ENCODE assay signal across 8 mouse cellular contexts in genomic region chr11:95533484-95534160, GRCm38 (mm10). TPM values are rescaled to one million over a fixed set of nuclear protein-coding genes. Genes with fewer than 3 reads are reported as not detected.
A peak's percentile ranks its signal among the peaks of the same experiment; 100 is the strongest.
DNase-seq lines count a peak whose midpoint lies in the region; ATAC-seq and TF ChIP-seq lines count a peak whose summit lies in the region.

No protein-coding gene starts in this region.

- H3K4me2 ChIP-seq in heart, embryonic 13.5 days, result peak overlapping the region; percentile 52
- peak overlapping the region; percentile 36 for H3K4me2 ChIP-seq in kidney, postnatal 0 days (ENCODE audit: low read length)
- 0 out of 2 replicates have a peak overlapping the region, but pooled peaks have one; percentile 36 for H3K4me2 ChIP-seq in liver, embryonic 11.5 days

- H3K9ac ChIP-seq in heart, embryonic 13.5 days, result peak overlapping the region; percentile 40; the same call in 1 of the 2 replicates
- no peak overlapping the region for H3K9ac ChIP-seq in kidney, postnatal 0 days (ENCODE audit: low read depth, low read length)
- no peak overlapping the region for H3K9ac ChIP-seq in liver, embryonic 11.5 days (ENCODE audit: low read depth, low read length)

- peaks cover 34% of the 10 kb centered on the region for H3K27me3 ChIP-seq in heart, embryonic 13.5 days (replicated peaks)
- H3K27me3 ChIP-seq in kidney, postnatal 0 days (ENCODE audit: insufficient read depth, low read length), result peaks cover 4% of the 10 kb centered on the region; the same call in 1 of the 2 replicates
- peaks cover 14% of the 10 kb centered on the region for H3K27me3 ChIP-seq in liver, embryonic 11.5 days (replicated peaks; ENCODE audit: control insufficient read depth, insufficient read depth, low read length)
- no peaks in the 10 kb centered on the region for H3K27me3 ChIP-seq in splenic B cell, adult 2 months (ENCODE audit: control insufficient read depth, insufficient read depth, low read length, poor library complexity, severe bottlenecking)

- TF ChIP-seq POLR2A in brain, embryonic 14.5 days (IDR thresholded peaks at IDR 0.05; ENCODE audit: borderline replicate concordance, extremely low read depth, insufficient read depth, insufficient read length, poor library complexity, severe bottlenecking), result no peak

- peak; percentile 86 to 87 for DNase-seq in B cell, adult 2 months
- DNase-seq in brain, embryonic 14.5 days (ENCODE audit: low read depth), result peak; percentile 90
- DNase-seq in kidney, postnatal 0 days (ENCODE audit: low spot score), result peak; percentile 92
- peak; percentile 86 for DNase-seq in liver, embryonic 11.5 days (ENCODE audit: low spot score)
- peak; percentile 71 for DNase-seq in naive thymus-derived CD4-positive, alpha-beta T cell, adult 2 months (ENCODE audit: low read depth)
- peak; percentile 78 for DNase-seq in splenic B cell, adult 2 months (ENCODE audit: low read depth, low spot score)

- peak; percentile 75 for ATAC-seq in erythroid progenitor cell, adult 5-6 weeks (replicated peaks; ENCODE audit: low FRiP score, poor library complexity, severe bottlenecking)
- ATAC-seq in heart, embryonic 13.5 days (ENCODE audit: extremely low read depth, insufficient number of reproducible peaks, low FRiP score, low TSS enrichment), result peak; percentile 51; the same call in 1 of the 2 replicates
- ATAC-seq in kidney, postnatal 0 days (replicated peaks; ENCODE audit: low FRiP score, low read depth), result peak; percentile 86
- ATAC-seq in liver, embryonic 11.5 days (replicated peaks; ENCODE audit: low FRiP score), result peak; percentile 57; the same call in 1 of the 2 replicates

- no peak overlapping the region for H3K4me3 ChIP-seq in heart, embryonic 13.5 days
- H3K4me3 ChIP-seq in kidney, postnatal 0 days (replicated peaks; ENCODE audit: low read depth, low read length), result no peak overlapping the region
- no peak overlapping the region for H3K4me3 ChIP-seq in liver, embryonic 11.5 days (ENCODE audit: low read depth, low read length)

- peak; percentile 99 for TF ChIP-seq CTCF in brain, embryonic 14.5 days (IDR thresholded peaks at IDR 0.05; ENCODE audit: borderline replicate concordance, extremely low read depth, insufficient read depth, insufficient read length)
- TF ChIP-seq CTCF in kidney, postnatal 0 days (IDR thresholded peaks at IDR 0.05; ENCODE audit: low read depth), result peak; percentile 99

- no peaks in the 10 kb centered on the region for H3K36me3 ChIP-seq in heart, embryonic 13.5 days
- no peaks in the 10 kb centered on the region for H3K36me3 ChIP-seq in kidney, postnatal 0 days (ENCODE audit: insufficient read depth, low read length)
- no peaks in the 10 kb centered on the region for H3K36me3 ChIP-seq in liver, embryonic 11.5 days (ENCODE audit: control insufficient read depth, insufficient read depth, low read length)
- H3K36me3 ChIP-seq in splenic B cell, adult 2 months (ENCODE audit: control insufficient read depth, insufficient read depth, low read length, poor library complexity, severe bottlenecking), result no peaks in the 10 kb centered on the region

- 21% methylated on average over 24 of the region's 24 CpGs for WGBS in heart, embryonic 13.5 days
- WGBS in kidney, postnatal 0 days, result 20% methylated on average over 24 of the region's 24 CpGs
- 23% methylated on average over 24 of the region's 24 CpGs for WGBS in liver, embryonic 11.5 days

- no peaks in the 10 kb centered on the region for H3K9me3 ChIP-seq in heart, embryonic 13.5 days
- no peaks in the 10 kb centered on the region for H3K9me3 ChIP-seq in kidney, postnatal 0 days (replicated peaks; ENCODE audit: low read length)
- H3K9me3 ChIP-seq in liver, embryonic 11.5 days (ENCODE audit: control insufficient read depth, low read length), result no peaks in the 10 kb centered on the region

- H3K4me1 ChIP-seq in heart, embryonic 13.5 days, result peaks cover 4% of the 10 kb centered on the region; the same call in 1 of the 2 replicates
- no peaks in the 10 kb centered on the region for H3K4me1 ChIP-seq in kidney, postnatal 0 days (replicated peaks; ENCODE audit: insufficient read depth, low read length)
- no peaks in the 10 kb centered on the region for H3K4me1 ChIP-seq in liver, embryonic 11.5 days (replicated peaks; ENCODE audit: control insufficient read depth, insufficient read depth, low read length)

- no peak overlapping the region for H3K27ac ChIP-seq in heart, embryonic 13.5 days (replicated peaks)
- H3K27ac ChIP-seq in kidney, postnatal 0 days, result no peak overlapping the region
- H3K27ac ChIP-seq in liver, embryonic 11.5 days (ENCODE audit: low read depth, low read length), result no peak overlapping the region

RNA-seq across cellular contexts. Expression of gene Nxph3, which starts 19.3 kb away (rescaled TPM):
- polyA plus RNA-seq in brain, embryonic 14.5 days (2012; rRNA removed), result 9.2 and 15.6 TPM in 2 replicates
- total RNA-seq in erythroid progenitor cell, adult 5-6 weeks (2015; ENCODE audit: low replicate concordance), result not detected in 2 replicates
- not detected in 2 replicates for total RNA-seq in erythroid progenitor cell, adult 5-6 weeks (2017; ENCODE audit: low replicate concordance)
- polyA plus RNA-seq in heart, embryonic 13.5 days (2015; fragmentation: Nextera tagmentation; extraction: Ambion mirVana), result 0.20 and 0.21 TPM in 2 replicates
- 0.51 and 0.75 TPM in 2 replicates for polyA plus RNA-seq in kidney, postnatal 0 days (2015; fragmentation: Nextera tagmentation; extraction: Ambion mirVana)
- polyA plus RNA-seq in liver, embryonic 11.5 days (2014; fragmentation: Nextera tagmentation; extraction: Ambion mirVana), result 0.10 TPM in 2 replicates

RNA-seq across cellular contexts. Expression of gene Ngfr, which starts 53.9 kb away (rescaled TPM):
- 17.2 and 42.3 TPM in 2 replicates for polyA plus RNA-seq in brain, embryonic 14.5 days (2012; rRNA removed)
- not detected in 2 replicates for total RNA-seq in erythroid progenitor cell, adult 5-6 weeks (2015; ENCODE audit: low replicate concordance)
- not detected in 2 replicates for total RNA-seq in erythroid progenitor cell, adult 5-6 weeks (2017; ENCODE audit: low replicate concordance)
- 3.3 and 4.9 TPM in 2 replicates for polyA plus RNA-seq in heart, embryonic 13.5 days (2015; fragmentation: Nextera tagmentation; extraction: Ambion mirVana)
- polyA plus RNA-seq in kidney, postnatal 0 days (2015; fragmentation: Nextera tagmentation; extraction: Ambion mirVana), result 6.2 and 7.6 TPM in 2 replicates
- 11.1 and 11.4 TPM in 2 replicates for polyA plus RNA-seq in liver, embryonic 11.5 days (2014; fragmentation: Nextera tagmentation; extraction: Ambion mirVana)
